Mouse (Mus musculus) cerebellum, adult 2 months (tissue): Measurements from ENCODE around the gene Ctdnep1. TPM values are rescaled to one million over a fixed set of nuclear protein-coding genes. Genes with fewer than 3 reads are reported as not detected.
A peak's percentile ranks its signal among the peaks of the same experiment; 100 is the strongest.

ENCODE experiments used
- DNase-seq, 2 experiments: peaks; one replicate each; pipeline ENCODE4 v3.0.0; 2021
- H3K27ac ChIP-seq: fragments of 200-500 bp; 2 replicates; pipeline ENCODE4 v1.5.1; 2012; ENCODE audit warnings: low read length, control low read depth, inconsistent platforms; ENCODE audit not compliant: insufficient read depth
- H3K27me3 ChIP-seq: fragments of 200-500 bp; 2 replicates; pipeline ENCODE4 v1.6.1; 2012; ENCODE audit warnings: inconsistent platforms, mild to moderate bottlenecking, low read length, moderate library complexity; ENCODE audit not compliant: control insufficient read depth, insufficient read depth
- H3K4me1 ChIP-seq: fragments of 200-500 bp; 2 replicates; pipeline ENCODE4 v1.6.1; 2011; ENCODE audit warnings: low read length; ENCODE audit not compliant: control insufficient read depth, insufficient read depth
- H3K4me3 ChIP-seq: fragments of 200-500 bp; replicated peaks from 2 replicates; pipeline ENCODE3; 2011; ENCODE audit warnings: mild to moderate bottlenecking, low read depth, low read length, control low read depth; ENCODE audit not compliant: insufficient read depth
- CTCF ChIP-seq: fragments of 200-500 bp; IDR thresholded peaks from 2 replicates; pipeline ENCODE4 v1.5.1; 2011; ENCODE audit warnings: low read depth, mild to moderate bottlenecking, control low read depth, low read length, moderate library complexity, borderline replicate concordance; ENCODE audit not compliant: insufficient read depth
- POLR2A ChIP-seq: fragments of 200-500 bp; IDR thresholded peaks from 2 replicates; pipeline ENCODE4 v1.6.1; 2011; ENCODE audit warnings: low read length, control low read depth, borderline replicate concordance; ENCODE audit not compliant: insufficient read depth
- WGBS: fragments of 180-500 bp; shearing (Covaris S2); methylation state at CpG from one replicate; pipeline ENCODE4 v1.1.7; 2018; 5-methylcytosine and 5-hydroxymethylcytosine counted together
- polyA plus RNA-seq: library from polyadenylated mRNA; depleted of rRNA; stranded (reverse); fragments of >200 nt; gene quantifications from 2 replicates; pipeline ENCODE4 v1.2.3, GENCODE M21; 2012; rRNA removed

Gene Ctdnep1
- polyA plus RNA-seq, 1 experiment: 108 TPM

DNA sequence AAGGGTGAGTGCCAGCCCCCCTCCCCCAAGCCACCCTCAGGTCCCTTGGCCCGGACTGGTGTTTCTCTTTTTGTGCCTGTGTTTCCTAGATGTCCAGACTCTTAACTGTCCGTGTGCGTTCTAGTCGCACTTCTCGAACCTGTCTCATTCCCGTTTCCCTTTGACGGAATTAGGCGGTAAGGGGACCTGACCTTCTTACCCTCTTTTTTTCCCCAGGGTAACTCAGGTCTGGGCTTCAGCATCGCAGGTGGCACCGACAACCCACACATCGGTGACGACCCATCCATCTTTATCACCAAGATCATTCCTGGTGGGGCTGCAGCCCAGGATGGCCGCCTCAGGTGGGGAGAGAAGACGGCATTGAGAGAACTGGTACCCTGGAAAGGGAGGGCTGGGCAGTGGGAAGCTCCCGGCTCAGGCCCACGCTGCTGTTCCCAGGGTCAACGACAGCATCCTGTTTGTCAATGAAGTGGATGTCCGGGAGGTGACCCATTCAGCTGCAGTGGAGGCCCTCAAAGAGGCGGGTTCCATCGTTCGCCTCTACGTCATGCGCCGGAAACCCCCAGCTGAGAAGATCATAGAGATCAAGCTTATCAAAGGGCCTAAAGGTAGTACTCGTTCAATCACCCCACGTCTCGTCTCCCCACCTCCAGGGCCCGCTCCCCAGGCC lies 49.8 kb downstream of the Ctdnep1 start:
- Histone ChIP-seq H3K27ac (no peak overlapping the region; the same call in 1 of the 2 replicates), H3K4me3 (no peak overlapping the region)

DNA sequence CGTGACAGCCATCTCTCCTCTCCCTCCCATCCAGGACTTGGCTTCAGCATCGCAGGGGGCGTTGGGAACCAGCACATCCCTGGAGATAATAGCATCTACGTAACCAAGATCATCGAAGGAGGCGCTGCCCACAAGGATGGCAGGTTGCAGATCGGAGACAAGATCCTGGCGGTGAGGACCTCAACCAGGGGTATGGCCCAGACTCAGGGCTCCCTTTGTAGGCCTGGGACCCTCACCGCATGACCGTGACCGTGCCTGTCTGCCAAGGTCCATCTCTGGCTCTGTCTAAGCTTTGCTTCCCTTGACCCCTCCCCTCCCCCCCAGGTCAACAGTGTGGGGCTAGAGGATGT lies 50.3 kb downstream of the Ctdnep1 start:
- WGBS: 95% methylated on average over 11 of the region's 11 CpGs
- Histone ChIP-seq H3K4me3 (no peak overlapping the region), H3K27ac (no peak overlapping the region), H3K27me3 (no peaks in the 10 kb centered on the region), H3K4me1 (peaks cover 11% of the 10 kb centered on the region; the same call in 1 of the 2 replicates)
- no peak for DNase-seq
- TF ChIP-seq POLR2A: no peak
- TF ChIP-seq CTCF: no peak

More for the DNA sequence above, 49.8 kb downstream of the Ctdnep1 start:
- DNase-seq: no peak
- TF ChIP-seq POLR2A (no peak), CTCF (no peak)
- Histone ChIP-seq H3K4me1 (peaks cover 11% of the 10 kb centered on the region; the same call in 1 of the 2 replicates), H3K27me3 (no peaks in the 10 kb centered on the region)
- WGBS: 84% methylated on average over 28 of the region's 28 CpGs

DNA sequence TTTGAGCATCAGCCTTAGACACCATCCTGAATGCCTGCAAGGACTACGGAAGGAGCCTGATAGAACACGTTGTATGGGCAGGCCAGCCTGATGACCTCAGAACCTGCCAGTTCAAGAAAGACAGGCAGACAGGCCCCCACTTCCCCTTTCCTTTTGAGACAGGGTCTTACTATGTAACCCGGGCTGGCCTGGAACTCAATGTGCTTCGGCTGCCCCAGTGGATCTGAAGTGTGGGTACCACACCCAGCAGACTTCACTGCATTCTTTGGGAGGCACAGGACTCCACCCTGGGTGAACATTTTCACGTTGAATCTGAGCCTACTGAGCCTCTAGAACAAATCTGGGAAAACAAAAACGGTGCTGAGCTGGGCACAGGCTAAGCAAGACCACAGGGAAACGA lies 57.2 kb downstream of the Ctdnep1 start:
- Histone ChIP-seq H3K27ac (no peak overlapping the region), H3K4me1 (peaks cover 21% of the 10 kb centered on the region), H3K27me3 (no peaks in the 10 kb centered on the region), H3K4me3 (no peak overlapping the region)
- DNase-seq: no peak
- 82% methylated on average over 7 of the region's 7 CpGs for WGBS
- no peak for TF ChIP-seq POLR2A
- TF ChIP-seq CTCF: no peak

DNA sequence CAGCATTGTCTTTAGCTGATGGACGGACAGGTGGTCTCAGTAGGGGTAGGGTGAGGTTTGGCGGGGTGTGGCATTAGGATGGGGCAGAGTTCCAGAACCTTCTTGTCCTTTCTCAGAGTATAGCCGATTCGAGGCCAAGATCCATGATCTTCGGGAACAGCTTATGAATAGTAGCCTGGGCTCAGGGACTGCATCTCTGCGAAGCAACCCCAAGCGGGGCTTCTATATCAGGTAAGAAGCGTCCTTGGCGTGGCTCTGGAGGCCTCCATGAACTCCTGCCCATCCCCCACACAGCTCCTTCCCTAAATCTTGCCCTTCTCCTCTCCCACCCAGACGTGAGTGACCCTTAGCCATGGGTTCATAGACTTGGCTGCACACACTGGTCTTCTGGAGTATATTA lies 58.7 kb downstream of the Ctdnep1 start:
- DNase-seq: no peak
- Histone ChIP-seq H3K4me1 (peaks cover 21% of the 10 kb centered on the region), H3K27me3 (no peaks in the 10 kb centered on the region), H3K27ac (no peak overlapping the region), H3K4me3 (no peak overlapping the region)
- TF ChIP-seq POLR2A (no peak), CTCF (no peak)
- 79% methylated on average over 10 of the region's 10 CpGs for WGBS

DNA sequence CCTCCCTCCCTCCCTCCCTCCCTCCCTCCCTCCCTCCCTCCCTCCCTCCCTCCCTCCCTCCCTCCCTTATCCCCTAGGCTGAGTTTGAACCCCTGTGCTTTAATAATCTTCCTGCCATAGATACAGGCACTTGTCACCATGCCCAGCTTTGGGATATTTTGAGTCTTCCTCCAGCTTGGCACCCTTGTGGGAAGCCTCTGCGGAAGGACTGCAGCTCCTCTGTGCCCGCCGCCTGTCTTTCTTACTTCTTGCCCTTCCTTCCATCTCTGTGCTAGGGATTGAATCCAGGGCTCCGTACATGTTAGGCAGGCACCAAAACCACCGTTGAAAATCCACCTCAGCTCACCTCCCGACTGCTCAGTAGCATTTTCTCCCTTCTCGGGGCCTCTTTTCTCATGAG lies 59.2 kb downstream of the Ctdnep1 start:
- no peaks in the 10 kb centered on the region for H3K27me3 ChIP-seq
- WGBS: 37% methylated on average over 7 of the region's 7 CpGs
- no peak for TF ChIP-seq POLR2A
- TF ChIP-seq CTCF: no peak
- peak in 1 of 2 experiments; percentile 46 for DNase-seq
- H3K4me1 ChIP-seq: peaks cover 21% of the 10 kb centered on the region
- H3K27ac ChIP-seq: peak overlapping the region; percentile 63
- H3K4me3 ChIP-seq: no peak overlapping the region

Other genes with a start within 250 kb of the Ctdnep1 start
- 35.3 and 42.3 TPM in 2 replicates for gene Polr2a, start 222.5 kb upstream of the Ctdnep1 start, polyA plus RNA-seq
- not detected in 2 replicates for gene Slc35g3, start 219.2 kb upstream of the Ctdnep1 start, polyA plus RNA-seq
- gene Zbtb4, start 215.2 kb upstream of the Ctdnep1 start, polyA plus RNA-seq: 69.8 and 71.1 TPM in 2 replicates
- gene Chrnb1, start 185.2 kb upstream of the Ctdnep1 start, polyA plus RNA-seq: 1.6 and 2.9 TPM in 2 replicates
- 47.0 and 49.4 TPM in 2 replicates for gene Fgf11, start 179.3 kb upstream of the Ctdnep1 start, polyA plus RNA-seq
- 0.28 and 0.36 TPM in 2 replicates for gene Tmem102, start 175.5 kb upstream of the Ctdnep1 start, polyA plus RNA-seq
- gene Gm39566, start 165.9 kb upstream of the Ctdnep1 start, polyA plus RNA-seq: not detected in 2 replicates
- not detected in 2 replicates for gene Spem2, start 162.7 kb upstream of the Ctdnep1 start, polyA plus RNA-seq
- 1.4 TPM in 2 replicates for gene Spem1, start 159.0 kb upstream of the Ctdnep1 start, polyA plus RNA-seq
- 116 and 122 TPM in 2 replicates for gene Nlgn2, start 143.4 kb upstream of the Ctdnep1 start, polyA plus RNA-seq
- gene Tmem256, start 142.6 kb upstream of the Ctdnep1 start, polyA plus RNA-seq: 200 and 210 TPM in 2 replicates
- gene Plscr3, start 134.8 kb upstream of the Ctdnep1 start, polyA plus RNA-seq: 34.2 and 36.9 TPM in 2 replicates
- 0.21 and 0.39 TPM in 2 replicates for gene Tnk1, start 122.4 kb upstream of the Ctdnep1 start, polyA plus RNA-seq
- gene Tmem95, start 103.1 kb upstream of the Ctdnep1 start, polyA plus RNA-seq: not detected in 2 replicates
- 1.9 and 2.2 TPM in 2 replicates for gene Kctd11, start 99.8 kb upstream of the Ctdnep1 start, polyA plus RNA-seq
- 0.18 and 0.24 TPM in 2 replicates for gene Acap1, start 85.6 kb upstream of the Ctdnep1 start, polyA plus RNA-seq
- 0.36 and 0.43 TPM in 2 replicates for gene 2810408A11Rik, start 80.2 kb upstream of the Ctdnep1 start, polyA plus RNA-seq
- gene Neurl4, start 80.1 kb upstream of the Ctdnep1 start, polyA plus RNA-seq: 119 and 128 TPM in 2 replicates
- 78.9 and 87.5 TPM in 2 replicates for gene Gps2, start 67.3 kb upstream of the Ctdnep1 start, polyA plus RNA-seq
- gene Eif5a, start 59.2 kb upstream of the Ctdnep1 start, polyA plus RNA-seq: 514 and 533 TPM in 2 replicates
- gene Ybx2, start 45.4 kb upstream of the Ctdnep1 start, polyA plus RNA-seq: 16.5 and 16.8 TPM in 2 replicates
- 5.9 and 7.2 TPM in 2 replicates for gene Slc2a4, start 33.0 kb upstream of the Ctdnep1 start, polyA plus RNA-seq
- gene Cldn7, start 16.4 kb upstream of the Ctdnep1 start, polyA plus RNA-seq: 0.33 TPM in 1 of 2 replicates, not detected in the other
- 106 and 109 TPM in 2 replicates for gene Elp5, start 1.4 kb downstream of the Ctdnep1 start, polyA plus RNA-seq
- 344 and 366 TPM in 2 replicates for gene Gabarap, start 10.0 kb downstream of the Ctdnep1 start, polyA plus RNA-seq
- 41.8 and 44.4 TPM in 2 replicates for gene Phf23, start 14.6 kb downstream of the Ctdnep1 start, polyA plus RNA-seq
- 27.2 and 28.9 TPM in 2 replicates for gene Dvl2, start 19.4 kb downstream of the Ctdnep1 start, polyA plus RNA-seq
- gene Acadvl, start 34.3 kb downstream of the Ctdnep1 start, polyA plus RNA-seq: 104 and 112 TPM in 2 replicates
- 352 and 374 TPM in 2 replicates for gene Dlg4, start 35.8 kb downstream of the Ctdnep1 start, polyA plus RNA-seq
- gene Asgr1, start 72.9 kb downstream of the Ctdnep1 start, polyA plus RNA-seq: 13.8 and 17.1 TPM in 2 replicates
- gene Asgr2, start 111.5 kb downstream of the Ctdnep1 start, polyA plus RNA-seq: 0.11 and 0.17 TPM in 2 replicates
- gene Mgl2, start 149.2 kb downstream of the Ctdnep1 start, polyA plus RNA-seq: 2.4 and 2.5 TPM in 2 replicates
- gene Clec10a, start 175.0 kb downstream of the Ctdnep1 start, polyA plus RNA-seq: 1.2 and 1.4 TPM in 2 replicates
- gene Slc16a11, start 231.6 kb downstream of the Ctdnep1 start, polyA plus RNA-seq: 209 and 244 TPM in 2 replicates
- gene Slc16a13, start 239.9 kb downstream of the Ctdnep1 start, polyA plus RNA-seq: 8.8 and 11.3 TPM in 2 replicates
- gene Bcl6b, start 248.6 kb downstream of the Ctdnep1 start, polyA plus RNA-seq: 1.1 and 1.4 TPM in 2 replicates